Mouse (Mus musculus) limb, embryonic 15.5 days (tissue): ENCODE measurements around the gene Apoa4. TPM values are rescaled to one million over a fixed set of nuclear protein-coding genes. Genes with fewer than 3 reads are reported as not detected.

ENCODE experiments used
- ATAC-seq: fragments of 200-750 bp; cut with Nextera tagmentation; 2 replicates; pipeline ENCODE4 v1.8.0; 2017; ENCODE audit warnings: low read depth, moderate TSS enrichment; ENCODE audit not compliant: insufficient number of reproducible peaks, low FRiP score, low TSS enrichment
- H3K27ac ChIP-seq: fragments of 300-500 bp; sonication (generic); 2 replicates; pipeline ENCODE4 v1.5.1; 2015; ENCODE audit warnings: moderate library complexity, mild to moderate bottlenecking, inconsistent platforms
- H3K27me3 ChIP-seq: fragments of 300-500 bp; sonication (generic); 2 replicates; pipeline ENCODE4 v1.6.1; 2015; ENCODE audit warnings: inconsistent platforms
- H3K36me3 ChIP-seq: fragments of 300-500 bp; sonication (generic); 2 replicates; pipeline ENCODE4 v1.6.1; 2015; ENCODE audit warnings: inconsistent platforms
- H3K4me1 ChIP-seq: fragments of 300-500 bp; sonication (generic); 2 replicates; pipeline ENCODE4 v1.6.1; 2015; ENCODE audit warnings: inconsistent platforms
- H3K4me2 ChIP-seq: fragments of 300-500 bp; sonication (generic); 2 replicates; pipeline ENCODE4 v1.6.1; 2015; ENCODE audit warnings: mild to moderate bottlenecking, inconsistent platforms
- H3K4me3 ChIP-seq: fragments of 300-500 bp; sonication (generic); 2 replicates; pipeline ENCODE4 v1.5.1; 2015; ENCODE audit warnings: mild to moderate bottlenecking, inconsistent platforms
- H3K9ac ChIP-seq: fragments of 300-500 bp; sonication (generic); 2 replicates; pipeline ENCODE4 v1.6.1; 2015; ENCODE audit warnings: inconsistent platforms
- H3K9me3 ChIP-seq: fragments of 300-500 bp; sonication (generic); 2 replicates; pipeline ENCODE4 v1.6.1; 2016; ENCODE audit warnings: inconsistent platforms
- WGBS: fragments of 180-500 bp; shearing (Covaris S2); methylation state at CpG from one replicate; pipeline ENCODE4 v1.1.7; 2015; 5-methylcytosine and 5-hydroxymethylcytosine counted together
- polyA plus RNA-seq: library from polyadenylated mRNA; unstranded; fragments of >200 nt; fragmentation: Nextera tagmentation; extraction: Ambion mirVana; gene quantifications from 2 replicates; pipeline ENCODE4 v1.2.1, GENCODE M21; 2015

Apoa4 gene
- polyA plus RNA-seq, 1 experiment from 2014 or later, result not detected

DNA sequence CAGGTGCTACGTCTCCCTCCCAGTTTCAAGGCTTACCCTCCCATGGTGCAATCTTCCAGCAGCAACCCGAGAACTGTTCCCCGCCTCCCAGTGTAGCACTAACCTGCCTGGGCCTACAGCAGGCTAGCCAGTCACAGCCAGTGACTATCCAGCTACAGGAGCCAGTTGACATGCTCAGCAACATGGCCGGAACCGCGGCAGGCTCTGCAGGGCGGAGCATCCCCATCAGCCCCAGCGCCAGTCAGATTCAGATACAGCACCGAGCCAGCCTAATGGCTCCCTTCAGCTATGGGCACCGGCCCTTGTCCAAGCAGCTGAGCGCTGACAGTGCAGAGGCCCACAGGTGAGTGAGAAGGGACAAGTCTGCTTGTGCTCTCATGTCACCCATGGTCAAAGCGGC, 30.0 kb upstream of the Apoa4 start:
- H3K36me3 ChIP-seq, result peaks cover 74% of the 10 kb centered on the region

DNA sequence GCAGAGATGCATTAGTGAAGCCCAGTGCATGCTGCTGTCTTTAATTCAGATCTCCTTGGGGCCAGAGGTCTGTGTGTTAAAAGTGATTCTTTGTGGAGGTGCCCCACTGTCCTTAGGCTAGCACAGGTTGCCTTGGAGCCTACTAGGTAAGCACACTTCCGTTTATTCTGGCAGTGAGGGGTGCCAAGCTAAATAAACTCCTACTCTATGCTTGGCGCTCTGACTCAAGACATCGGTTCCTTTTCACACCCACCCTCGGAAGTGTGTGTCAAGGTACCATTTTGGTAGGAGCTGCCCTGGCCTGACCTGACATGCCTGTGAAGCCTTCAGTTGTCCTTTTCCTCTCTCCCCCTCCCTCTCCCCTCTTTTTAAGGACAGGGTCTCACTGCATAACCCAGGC, 26.2 kb upstream of the Apoa4 start:
- Histone ChIP-seq H3K4me2 (no peak overlapping the region), H3K27me3 (no peaks in the 10 kb centered on the region), H3K9me3 (no peaks in the 10 kb centered on the region), H3K9ac (no peak overlapping the region), H3K36me3 (peaks cover 52% of the 10 kb centered on the region), H3K4me3 (no peak overlapping the region), H3K27ac (no peak overlapping the region), H3K4me1 (no peaks in the 10 kb centered on the region)
- WGBS, result 81% methylated on average over 4 of the region's 4 CpGs
- ATAC-seq, result no peak

More for the DNA sequence above, 30.0 kb upstream of the Apoa4 start:
- WGBS, result 92% methylated on average over 12 of the region's 12 CpGs
- Histone ChIP-seq H3K4me1 (peaks cover 11% of the 10 kb centered on the region; the same call in 1 of the 2 replicates), H3K4me2 (no peak overlapping the region), H3K27ac (no peak overlapping the region), H3K9ac (no peak overlapping the region), H3K27me3 (no peaks in the 10 kb centered on the region), H3K4me3 (no peak overlapping the region), H3K9me3 (no peaks in the 10 kb centered on the region)
- ATAC-seq, result no peak

DNA sequence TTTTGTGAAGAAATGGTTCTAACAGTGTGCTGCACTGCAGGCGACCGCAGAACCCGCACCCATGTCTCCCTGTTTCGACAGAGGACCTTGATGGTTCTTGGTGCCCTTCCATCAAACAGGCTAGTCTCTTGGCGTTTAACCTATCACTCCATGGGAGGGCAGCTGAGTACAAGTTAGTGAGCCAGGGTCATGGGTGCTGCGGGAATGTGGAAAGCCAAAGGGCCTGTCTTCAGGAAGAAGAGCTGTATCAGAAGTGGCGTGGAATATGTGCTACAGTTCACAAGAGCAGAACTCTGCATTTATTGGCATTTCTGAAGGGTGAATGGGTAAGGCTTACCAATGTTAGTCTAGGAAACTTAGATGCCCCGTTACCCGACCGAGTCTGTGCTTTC, 25.6 kb upstream of the Apoa4 start:
- H3K4me1 ChIP-seq, result no peaks in the 10 kb centered on the region
- no peak for ATAC-seq
- H3K27me3 ChIP-seq, result no peaks in the 10 kb centered on the region
- no peak overlapping the region for H3K4me3 ChIP-seq
- H3K36me3 ChIP-seq, result peaks cover 54% of the 10 kb centered on the region
- no peak overlapping the region for H3K4me2 ChIP-seq
- WGBS, result 85% methylated on average over 10 of the region's 10 CpGs
- no peak overlapping the region for H3K27ac ChIP-seq
- no peaks in the 10 kb centered on the region for H3K9me3 ChIP-seq
- H3K9ac ChIP-seq, result no peak overlapping the region

DNA sequence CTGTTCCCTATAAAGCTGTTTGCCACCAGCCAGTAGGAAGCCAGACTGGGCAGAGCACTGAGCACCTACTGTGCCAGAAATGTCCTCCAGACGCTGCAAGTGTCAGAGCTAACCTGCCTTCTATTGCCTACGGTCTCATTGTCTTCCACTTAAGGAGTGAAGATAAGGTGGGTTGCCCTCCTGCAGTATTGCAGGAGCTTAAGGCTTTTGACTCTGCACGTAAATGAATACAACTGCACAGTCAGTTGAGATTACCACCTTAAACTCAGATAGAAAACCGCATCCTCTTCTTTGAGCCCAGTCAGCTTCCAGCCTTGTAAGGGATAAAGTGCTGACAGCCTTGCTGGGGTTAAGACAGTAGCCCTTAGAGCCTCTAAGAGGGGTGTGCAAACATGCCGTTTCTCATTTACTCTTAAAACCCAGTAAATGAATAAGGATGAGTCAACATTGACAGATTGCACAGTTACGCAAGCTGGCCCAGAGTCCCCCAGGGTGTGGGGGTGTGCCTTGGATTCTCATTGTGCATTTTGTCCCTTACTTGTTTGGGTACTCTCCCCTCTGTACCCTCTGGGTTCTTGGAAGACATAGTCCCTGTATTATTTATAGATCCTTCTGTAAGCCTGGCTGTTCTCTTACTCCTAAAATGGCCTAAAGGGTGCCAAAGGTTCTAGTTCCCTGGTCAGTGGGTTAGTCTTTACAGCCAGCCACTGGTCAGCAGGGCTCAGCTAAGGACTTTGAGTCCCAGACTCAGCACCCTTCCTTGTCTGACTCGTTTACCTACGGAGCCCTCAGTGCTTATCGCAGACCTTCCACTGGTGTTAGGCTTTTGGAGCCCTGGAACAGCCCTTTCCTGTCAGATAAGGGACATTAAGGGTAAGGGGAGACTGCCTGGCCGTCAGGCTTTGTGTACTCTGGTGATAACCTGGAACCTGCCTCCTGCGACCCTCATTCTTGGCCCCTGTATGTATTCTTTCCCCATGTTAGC, 24.9 kb upstream of the Apoa4 start:
- Histone ChIP-seq H3K27ac (no peak overlapping the region), H3K36me3 (peaks cover 54% of the 10 kb centered on the region), H3K4me3 (no peak overlapping the region), H3K27me3 (no peaks in the 10 kb centered on the region), H3K4me1 (no peaks in the 10 kb centered on the region), H3K4me2 (no peak overlapping the region), H3K9ac (no peak overlapping the region), H3K9me3 (no peaks in the 10 kb centered on the region)
- ATAC-seq, result no peak
- WGBS, result 74% methylated on average over 11 of the region's 11 CpGs

DNA sequence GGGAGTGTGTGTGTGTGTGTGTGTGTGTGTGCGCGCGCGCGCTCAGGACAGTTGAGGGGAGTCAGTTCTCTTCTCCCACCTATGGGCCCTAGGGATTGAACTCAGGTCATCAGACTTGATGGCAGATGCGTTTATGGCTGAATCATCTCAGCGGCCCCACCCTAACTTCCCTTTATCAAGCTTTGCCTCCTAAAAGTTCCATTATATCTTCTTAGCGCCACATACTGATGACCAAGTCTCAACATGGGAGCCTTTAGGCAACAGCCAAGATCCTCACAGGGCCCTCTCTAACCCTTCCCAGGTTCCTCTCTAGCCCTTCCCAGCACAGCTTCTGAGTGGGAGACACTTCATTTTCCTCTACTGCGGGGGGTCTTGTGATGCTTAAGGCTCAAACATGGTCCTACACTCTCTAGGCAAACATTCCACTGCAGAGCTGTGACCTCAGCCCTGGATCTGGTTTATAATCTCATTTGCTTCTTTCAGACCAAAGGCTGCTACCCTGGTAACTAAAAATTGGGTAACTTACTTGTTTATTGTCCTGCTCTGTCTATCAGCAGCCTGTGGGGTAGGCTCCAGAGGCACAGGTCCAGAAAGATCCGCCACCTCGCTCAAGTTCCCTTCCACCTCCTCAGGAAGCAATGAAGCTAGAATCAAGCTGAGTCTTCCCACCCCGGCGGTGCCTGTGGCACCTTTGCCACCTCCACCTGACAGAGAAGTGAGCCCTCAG, 23.6 kb upstream of the Apoa4 start:
- Histone ChIP-seq H3K4me1 (no peaks in the 10 kb centered on the region), H3K4me2 (no peak overlapping the region), H3K9me3 (no peaks in the 10 kb centered on the region), H3K27me3 (no peaks in the 10 kb centered on the region), H3K9ac (no peak overlapping the region), H3K4me3 (no peak overlapping the region), H3K36me3 (peaks cover 55% of the 10 kb centered on the region), H3K27ac (no peak overlapping the region)
- ATAC-seq, result no peak
- 88% methylated on average over 13 of the region's 13 CpGs for WGBS

DNA sequence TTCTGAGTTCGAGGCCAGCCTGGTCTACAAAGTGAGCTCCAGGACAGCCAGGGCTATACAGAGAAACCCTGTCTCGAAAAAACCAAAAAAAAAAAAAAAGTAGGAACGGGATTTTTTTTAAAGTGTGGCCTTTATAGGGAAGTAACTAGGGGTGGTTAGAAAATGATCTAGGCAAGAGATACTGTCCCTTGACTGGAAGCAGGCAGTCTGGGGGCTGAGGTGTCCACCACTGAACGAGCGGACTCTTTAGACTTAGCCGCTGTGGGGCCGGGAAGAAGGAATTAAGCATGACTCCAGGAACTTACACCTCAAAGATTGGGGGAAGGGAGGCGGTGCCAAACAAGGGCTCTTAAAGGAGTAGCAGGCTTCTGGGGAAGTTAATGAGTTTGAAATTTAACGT, 22.3 kb upstream of the Apoa4 start:
- Histone ChIP-seq H3K9ac (no peak overlapping the region), H3K4me3 (no peak overlapping the region), H3K27me3 (no peaks in the 10 kb centered on the region), H3K36me3 (peaks cover 54% of the 10 kb centered on the region), H3K4me2 (no peak overlapping the region), H3K9me3 (no peaks in the 10 kb centered on the region), H3K4me1 (no peaks in the 10 kb centered on the region), H3K27ac (no peak overlapping the region)
- ATAC-seq, result no peak
- 62% methylated on average over 9 of the region's 9 CpGs for WGBS

DNA sequence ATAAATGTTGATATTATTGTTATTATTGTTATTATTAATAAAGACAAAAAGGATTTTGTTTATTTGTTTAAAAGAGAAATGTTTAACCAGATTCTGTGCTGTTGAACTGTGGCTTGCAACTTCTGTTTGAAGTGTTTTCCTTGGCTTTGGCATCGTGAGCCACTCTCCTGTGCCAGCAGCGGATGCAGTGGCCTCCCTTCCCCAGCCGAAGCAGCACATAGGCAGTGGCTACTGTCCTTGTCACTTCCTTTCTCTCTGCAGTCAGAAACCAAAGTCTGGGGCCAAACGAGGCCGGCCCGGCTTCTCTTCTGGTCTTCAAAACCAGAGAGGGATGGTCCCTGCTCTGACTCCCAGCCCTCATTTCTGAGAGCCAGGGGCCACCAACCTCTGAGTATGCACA, 17.4 kb upstream of the Apoa4 start:
- Histone ChIP-seq H3K4me1 (no peaks in the 10 kb centered on the region), H3K4me3 (no peak overlapping the region), H3K36me3 (peaks cover 47% of the 10 kb centered on the region), H3K27me3 (no peaks in the 10 kb centered on the region), H3K9me3 (no peaks in the 10 kb centered on the region), H3K9ac (no peak overlapping the region), H3K4me2 (no peak overlapping the region), H3K27ac (no peak overlapping the region)
- no peak for ATAC-seq
- 89% methylated on average over 6 of the region's 6 CpGs for WGBS

DNA sequence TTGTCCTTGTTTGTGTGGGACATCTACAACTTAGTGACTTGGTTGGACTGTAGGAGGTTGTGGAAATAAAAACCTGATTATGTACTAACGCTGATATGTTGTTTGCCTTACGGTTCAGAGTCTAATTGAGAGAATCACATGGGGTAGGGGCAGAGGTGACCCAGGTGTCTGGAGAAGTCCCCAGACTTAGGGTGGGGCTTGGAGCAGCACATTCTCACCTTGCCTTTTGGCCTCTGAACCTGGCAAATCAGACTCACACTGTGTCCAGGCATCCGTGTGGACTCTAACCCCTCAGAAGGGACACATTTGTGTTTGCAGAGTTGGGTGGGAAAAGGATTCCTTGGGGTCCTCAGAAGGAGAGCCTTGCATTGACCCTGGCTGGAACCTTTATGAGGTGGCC, 16.4 kb upstream of the Apoa4 start:
- Histone ChIP-seq H3K27ac (no peak overlapping the region), H3K4me1 (no peaks in the 10 kb centered on the region), H3K4me2 (no peak overlapping the region), H3K9me3 (no peaks in the 10 kb centered on the region), H3K9ac (no peak overlapping the region), H3K27me3 (no peaks in the 10 kb centered on the region; the same call in 1 of the 2 replicates), H3K36me3 (peaks cover 42% of the 10 kb centered on the region), H3K4me3 (no peak overlapping the region)
- WGBS, result 85% methylated on average over 3 of the region's 3 CpGs
- no peak for ATAC-seq

DNA sequence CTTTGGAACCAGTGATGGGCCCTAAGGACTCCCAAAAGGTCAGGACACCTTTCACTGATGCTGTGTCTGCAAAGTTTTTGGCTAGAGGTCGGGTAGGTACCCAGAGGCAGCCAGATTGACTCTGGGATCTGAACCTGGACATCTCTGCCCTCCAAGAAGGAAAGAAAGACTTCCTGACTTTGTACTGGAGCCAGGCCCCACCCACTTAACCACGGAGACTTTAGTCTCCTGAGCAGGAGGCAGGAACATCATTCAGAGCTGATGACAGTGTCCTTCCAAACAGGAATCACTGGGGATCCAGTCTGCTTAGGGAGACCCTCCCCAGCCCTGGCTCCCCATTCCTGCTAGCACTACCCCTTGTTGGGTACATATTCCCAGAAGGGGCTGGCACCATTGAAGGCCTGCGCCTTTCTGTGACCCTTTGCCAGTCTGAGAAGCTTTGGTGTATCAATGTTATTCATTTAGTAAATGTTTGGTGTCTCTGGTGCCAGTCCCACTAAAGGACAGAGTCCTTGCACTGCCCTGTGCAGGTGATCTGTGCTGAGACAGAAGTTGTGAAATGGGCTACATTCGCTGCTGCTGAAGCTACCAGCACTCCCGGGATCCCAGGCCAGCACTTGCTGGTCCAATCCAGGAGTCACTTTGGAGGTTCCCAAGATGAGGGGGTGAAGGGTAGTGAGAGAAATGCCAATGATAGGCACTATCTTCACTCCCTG, 15.4 kb upstream of the Apoa4 start:
- Histone ChIP-seq H3K27me3 (no peaks in the 10 kb centered on the region; the same call in 1 of the 2 replicates), H3K36me3 (peaks cover 32% of the 10 kb centered on the region), H3K4me1 (peaks cover 7% of the 10 kb centered on the region), H3K4me2 (no peak overlapping the region), H3K4me3 (no peak overlapping the region), H3K9ac (no peak overlapping the region), H3K9me3 (no peaks in the 10 kb centered on the region), H3K27ac (no peak overlapping the region)
- no peak for ATAC-seq
- 62% methylated on average over 5 of the region's 5 CpGs for WGBS

DNA sequence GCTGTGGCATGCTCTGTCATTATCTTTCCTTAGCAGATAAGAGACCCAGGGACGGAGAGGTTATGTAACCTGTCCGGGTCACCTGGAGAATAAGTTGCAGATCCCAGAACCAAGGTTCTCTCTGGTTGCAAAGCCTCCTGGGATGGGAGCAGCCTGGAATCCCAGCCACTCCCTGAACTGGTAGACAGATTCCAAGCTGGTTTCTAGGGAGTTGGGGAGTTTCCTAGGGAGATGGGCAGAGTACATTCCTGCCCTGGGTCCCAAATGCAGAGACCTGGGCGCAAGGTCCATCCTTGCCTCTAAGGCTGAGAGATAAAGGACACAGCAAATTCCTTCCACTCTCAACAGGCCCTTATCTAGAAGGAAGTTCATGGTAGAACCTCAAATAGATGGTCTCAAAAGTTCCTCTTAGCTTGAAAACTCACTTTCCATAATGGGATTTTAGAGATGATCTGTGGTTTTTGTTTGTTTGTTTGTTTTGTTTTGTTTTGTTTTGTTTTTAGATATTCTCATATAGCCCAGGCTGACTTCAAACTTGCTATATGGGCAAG, 13.4 kb upstream of the Apoa4 start:
- no peak for ATAC-seq
- no peak overlapping the region for H3K9ac ChIP-seq
- 84% methylated on average over 3 of the region's 3 CpGs for WGBS
- H3K4me2 ChIP-seq, result no peak overlapping the region
- peaks cover 15% of the 10 kb centered on the region for H3K4me1 ChIP-seq
- no peaks in the 10 kb centered on the region; the same call in 1 of the 2 replicates for H3K27me3 ChIP-seq
- no peak overlapping the region for H3K4me3 ChIP-seq
- H3K27ac ChIP-seq, result no peak overlapping the region
- peaks cover 11% of the 10 kb centered on the region for H3K36me3 ChIP-seq
- no peaks in the 10 kb centered on the region for H3K9me3 ChIP-seq

DNA sequence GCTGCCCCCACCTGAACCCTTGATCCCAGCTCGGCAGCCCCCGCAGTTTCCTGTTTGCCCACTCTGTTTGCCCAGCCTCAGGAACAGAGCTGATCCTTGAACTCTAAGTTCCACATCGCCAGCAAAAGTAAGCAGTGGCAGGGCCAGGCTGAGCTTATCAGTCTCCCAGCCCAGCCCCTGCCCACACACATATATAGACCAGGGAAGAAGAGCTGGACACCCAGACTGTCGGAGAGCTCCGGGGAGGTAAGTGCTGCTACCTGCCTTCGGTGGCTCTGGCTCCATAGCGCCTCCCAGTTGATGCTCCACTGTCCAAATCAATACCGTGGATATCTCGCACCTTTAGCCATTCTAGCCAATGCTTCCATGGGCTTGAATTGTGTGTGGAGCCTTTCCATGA, 12.0 kb upstream of the Apoa4 start, which contains the start of gene Apoa1:
Gene Apoa1, plus strand, starts transcription at position 90 of the 400 bp plus-strand sequence.
- no peak within 1 kb of the TSS for H3K27ac ChIP-seq
- WGBS, result 73% methylated on average over 9 of the region's 9 CpGs
- H3K4me2 ChIP-seq, result peak within 1 kb of the TSS; percentile 88; the same call in 1 of the 2 replicates
- no peak for ATAC-seq
- H3K27me3 ChIP-seq, result no peaks in the 10 kb centered on the region; the same call in 1 of the 2 replicates
- H3K4me1 ChIP-seq, result peaks cover 15% of the 10 kb centered on the region
- H3K9me3 ChIP-seq, result no peaks in the 10 kb centered on the region
- no peak within 1 kb of the TSS for H3K9ac ChIP-seq
- H3K36me3 ChIP-seq, result no peaks in the 10 kb centered on the region
- no peak within 1 kb of the TSS for H3K4me3 ChIP-seq
